18 mouse cellular contexts compared by ENCODE assay signal in genomic region chr11:94344470-94344869, GRCm38 (mm10). TPM values are rescaled to one million over a fixed set of nuclear protein-coding genes. Genes with fewer than 3 reads are reported as not detected.
DNase-seq lines count a peak whose midpoint lies in the region; ATAC-seq lines count a peak whose summit lies in the region.
"Had no signal": no experiment of that assay in that cellular context is flagged by ENCODE, and none has a peak within 500 bp of the region (broad histone marks: within the 10 kb centered on the region; RNA-seq: fewer than 3 reads in every experiment).

No protein-coding gene starts in this region.

- H3K4me3 ChIP-seq in forebrain, embryonic 12.5 days (replicated peaks): no peak overlapping the region
- H3K4me3 ChIP-seq in forebrain, embryonic 16.5 days (replicated peaks; ENCODE audit: low read length): no peak overlapping the region
- no peak overlapping the region for H3K4me3 ChIP-seq in midbrain, embryonic 10.5 days
- H3K4me3 ChIP-seq in liver, embryonic 12.5 days: no peak overlapping the region
- H3K4me3 ChIP-seq: gastrocnemius, adult 2 months; heart, adult 2 months had no signal

- no peak for ATAC-seq in forebrain, embryonic 12.5 days (ENCODE audit: low FRiP score)
- ATAC-seq in forebrain, embryonic 16.5 days: no peak
- no peak for ATAC-seq in liver, embryonic 12.5 days
- ATAC-seq: activated CD4-positive, CD25-positive, alpha-beta regulatory T cell, adult 4 months; lung, postnatal 0 days had no signal

- no peaks in the 10 kb centered on the region for H3K9me3 ChIP-seq in forebrain, embryonic 12.5 days
- no peaks in the 10 kb centered on the region for H3K9me3 ChIP-seq in forebrain, embryonic 16.5 days (ENCODE audit: control insufficient read depth, low read length)
- no peaks in the 10 kb centered on the region for H3K9me3 ChIP-seq in midbrain, embryonic 10.5 days (replicated peaks)
- no peaks in the 10 kb centered on the region for H3K9me3 ChIP-seq in liver, embryonic 12.5 days (replicated peaks)

- WGBS in forebrain, embryonic 12.5 days: 74% methylated on average over 1 of the region's 1 CpGs
- 61% methylated on average over 1 of the region's 1 CpGs for WGBS in forebrain, embryonic 16.5 days
- 58% methylated on average over 1 of the region's 1 CpGs for WGBS in midbrain, embryonic 10.5 days
- WGBS in liver, embryonic 12.5 days (ENCODE audit: insufficient replicate concordance): 67% methylated on average over 1 of the region's 1 CpGs

- 0 out of 2 replicates have a peak overlapping the region, but pooled peaks have one; percentile 7 for H3K9ac ChIP-seq in forebrain, embryonic 12.5 days
- H3K9ac ChIP-seq in forebrain, embryonic 16.5 days (replicated peaks; ENCODE audit: low read depth, low read length): no peak overlapping the region
- no peak overlapping the region for H3K9ac ChIP-seq in liver, embryonic 12.5 days
- H3K9ac ChIP-seq: liver, embryonic 14.5 days had no signal

- H3K4me1 ChIP-seq in forebrain, embryonic 12.5 days: peaks cover 49% of the 10 kb centered on the region
- H3K4me1 ChIP-seq in forebrain, embryonic 16.5 days (replicated peaks; ENCODE audit: control insufficient read depth, insufficient read depth, low read length): peaks cover 25% of the 10 kb centered on the region
- H3K4me1 ChIP-seq in midbrain, embryonic 10.5 days: peaks cover 58% of the 10 kb centered on the region
- peaks cover 47% of the 10 kb centered on the region for H3K4me1 ChIP-seq in liver, embryonic 12.5 days

- peak; percentile 47 for DNase-seq in thymus, postnatal 4 days
- DNase-seq in thymus, adult 18-20 months: no peak
- DNase-seq in midbrain, embryonic 10.5 days (ENCODE audit: low spot score): no peak
- DNase-seq in urinary bladder, postnatal 25 days (ENCODE audit: low spot score): no peak
- DNase-seq in gastrocnemius, postnatal 25 days: no peak
- DNase-seq: gastrocnemius, adult 2 months; heart, adult 2 months; heart, postnatal 10 days; kidney, adult 11 months; kidney, postnatal 10 days; right cerebral cortex, postnatal 25 days had no signal

- no peaks in the 10 kb centered on the region for H3K27me3 ChIP-seq in forebrain, embryonic 12.5 days
- H3K27me3 ChIP-seq in forebrain, embryonic 16.5 days (replicated peaks; ENCODE audit: control insufficient read depth, insufficient read depth, low read length): no peaks in the 10 kb centered on the region
- peaks cover 12% of the 10 kb centered on the region; the same call in 1 of the 2 replicates for H3K27me3 ChIP-seq in midbrain, embryonic 10.5 days (ENCODE audit: low read depth, poor library complexity, severe bottlenecking)
- H3K27me3 ChIP-seq in liver, embryonic 12.5 days (replicated peaks): peaks cover 29% of the 10 kb centered on the region

- H3K4me2 ChIP-seq in forebrain, embryonic 12.5 days: no peak overlapping the region
- no peak overlapping the region for H3K4me2 ChIP-seq in forebrain, embryonic 16.5 days (ENCODE audit: low read length)
- no peak overlapping the region for H3K4me2 ChIP-seq in liver, embryonic 12.5 days

- H3K27ac ChIP-seq in forebrain, embryonic 12.5 days: peak overlapping the region; percentile 74
- no peak overlapping the region for H3K27ac ChIP-seq in forebrain, embryonic 16.5 days (ENCODE audit: low read length)
- H3K27ac ChIP-seq in midbrain, embryonic 10.5 days (replicated peaks): peak overlapping the region; percentile 80
- H3K27ac ChIP-seq in liver, embryonic 12.5 days: no peak overlapping the region
- H3K27ac ChIP-seq: gastrocnemius, adult 2 months; heart, adult 2 months; liver, embryonic 14.5 days had no signal

- H3K36me3 ChIP-seq in forebrain, embryonic 12.5 days (replicated peaks): peaks cover 5% of the 10 kb centered on the region
- peaks cover 2% of the 10 kb centered on the region; the same call in 1 of the 2 replicates for H3K36me3 ChIP-seq in forebrain, embryonic 16.5 days (ENCODE audit: control insufficient read depth, insufficient read depth)
- H3K36me3 ChIP-seq in midbrain, embryonic 10.5 days: peaks cover 8% of the 10 kb centered on the region
- peaks cover 5% of the 10 kb centered on the region for H3K36me3 ChIP-seq in liver, embryonic 12.5 days

RNA-seq across cellular contexts. Expression of gene Ankrd40, which starts 16.7 kb away (rescaled TPM):
- 12.6 and 20.9 TPM in 2 replicates for polyA plus RNA-seq in forebrain, embryonic 12.5 days (2016; fragmentation: Nextera tagmentation; extraction: Ambion mirVana)
- 8.6 and 11.4 TPM in 2 replicates for polyA plus RNA-seq in forebrain, embryonic 16.5 days (2015; fragmentation: Nextera tagmentation; extraction: Ambion mirVana)
- 11.1 and 12.9 TPM in 2 replicates for polyA plus RNA-seq in midbrain, embryonic 10.5 days (2016; fragmentation: Nextera tagmentation; extraction: Ambion mirVana)
- total RNA-seq in gastrocnemius, postnatal 25 days (2021): 100 to 1,000 TPM; 191 to 205 TPM
- 15.7 and 15.9 TPM in 2 replicates for polyA plus RNA-seq in liver, embryonic 12.5 days (2016; fragmentation: Nextera tagmentation; extraction: Ambion mirVana)

RNA-seq across cellular contexts. Expression of gene Luc7l3, which starts 22.7 kb away (rescaled TPM):
- polyA plus RNA-seq in forebrain, embryonic 12.5 days (2016; fragmentation: Nextera tagmentation; extraction: Ambion mirVana): 174 and 179 TPM in 2 replicates
- 152 and 163 TPM in 2 replicates for polyA plus RNA-seq in forebrain, embryonic 16.5 days (2015; fragmentation: Nextera tagmentation; extraction: Ambion mirVana)
- 105 and 109 TPM in 2 replicates for polyA plus RNA-seq in midbrain, embryonic 10.5 days (2016; fragmentation: Nextera tagmentation; extraction: Ambion mirVana)
- 10 to 100 TPM; 33.9 to 36.3 TPM for total RNA-seq in gastrocnemius, postnatal 25 days (2021)
- polyA plus RNA-seq in liver, embryonic 12.5 days (2016; fragmentation: Nextera tagmentation; extraction: Ambion mirVana): 67.1 and 67.4 TPM in 2 replicates

RNA-seq across cellular contexts. Expression of gene Abcc3, which starts 48.3 kb away (rescaled TPM):
- polyA plus RNA-seq in forebrain, embryonic 12.5 days (2016; fragmentation: Nextera tagmentation; extraction: Ambion mirVana): 0.41 and 0.49 TPM in 2 replicates
- polyA plus RNA-seq in forebrain, embryonic 16.5 days (2015; fragmentation: Nextera tagmentation; extraction: Ambion mirVana): 0.18 and 0.55 TPM in 2 replicates
- polyA plus RNA-seq in midbrain, embryonic 10.5 days (2016; fragmentation: Nextera tagmentation; extraction: Ambion mirVana): 0.37 and 0.42 TPM in 2 replicates
- under 1 TPM; 0.90 to 0.94 TPM for total RNA-seq in gastrocnemius, postnatal 25 days (2021)
- polyA plus RNA-seq in liver, embryonic 12.5 days (2016; fragmentation: Nextera tagmentation; extraction: Ambion mirVana): 4.0 and 4.3 TPM in 2 replicates
- total RNA-seq: megakaryocyte-erythroid progenitor cell, adult 5-6 weeks had no signal

Comparison
In these comparisons a context has a peak if more than half of its experiments do, and no peak if none do; other contexts are left out.
1. H3K27ac ChIP-seq: peak in forebrain, embryonic 12.5 days (single experiment) and midbrain, embryonic 10.5 days (single experiment); none in forebrain, embryonic 16.5 days (single experiment) and liver, embryonic 12.5 days (single experiment).